Mouse (Mus musculus) spleen, adult 12 weeks (tissue): ENCODE results near the gene Sys1.

Experiments
- DNase-seq: peaks from one replicate; pipeline ENCODE4 v3.0.0; 2022; ENCODE audit warnings: low spot score

Sys1 gene

GRCm38 (mm10) chr2:164434681-164435080 is 22.1 kb upstream of the Sys1 start:
- DNase-seq, result no peak

- DNase-seq, result no peak
Measured at GRCm38 (mm10) chr2:164435216-164436090, 21.3 kb upstream of the Sys1 start.

- DNase-seq, result no peak
Measured at GRCm38 (mm10) chr2:164436215-164436913, 20.4 kb upstream of the Sys1 start.

GRCm38 (mm10) chr2:164436961-164437360 is 19.8 kb upstream of the Sys1 start:
- DNase-seq, result no peak

GRCm38 (mm10) chr2:164437710-164438109 is 19.1 kb upstream of the Sys1 start:
- DNase-seq, result no peak

GRCm38 (mm10) chr2:164438257-164438656 is 18.5 kb upstream of the Sys1 start:
- no peak for DNase-seq

GRCm38 (mm10) chr2:164439001-164439421 is 17.8 kb upstream of the Sys1 start:
- DNase-seq, result no peak

- no peak for DNase-seq
Measured at GRCm38 (mm10) chr2:164440314-164440713, 16.4 kb upstream of the Sys1 start.

- peak; percentile 40 for DNase-seq
Measured at GRCm38 (mm10) chr2:164441155-164441554, 15.6 kb upstream of the Sys1 start.

GRCm38 (mm10) chr2:164441731-164442130 is 15.0 kb upstream of the Sys1 start:
- DNase-seq, result no peak

- DNase-seq, result no peak
Measured at GRCm38 (mm10) chr2:164442315-164443050, 14.3 kb upstream of the Sys1 start.

- DNase-seq, result peak; percentile 22
Measured at GRCm38 (mm10) chr2:164443051-164443437, 13.7 kb upstream of the Sys1 start.

GRCm38 (mm10) chr2:164443460-164444000 is 13.2 kb upstream of the Sys1 start, which contains the start of gene Sdc4:
Sdc4 (minus strand) TSS chr2:164443887.
- no peak for DNase-seq

GRCm38 (mm10) chr2:164444701-164445100 is 12.1 kb upstream of the Sys1 start:
- DNase-seq, result no peak

GRCm38 (mm10) chr2:164445399-164446085 is 11.2 kb upstream of the Sys1 start:
- DNase-seq, result no peak

GRCm38 (mm10) chr2:164446086-164446469 is 10.7 kb upstream of the Sys1 start:
- DNase-seq, result no peak

GRCm38 (mm10) chr2:164448140-164448539 is 8.6 kb upstream of the Sys1 start:
- DNase-seq, result no peak

- no peak for DNase-seq
Measured at GRCm38 (mm10) chr2:164448921-164449320, 7.8 kb upstream of the Sys1 start.

- DNase-seq, result no peak
Measured at GRCm38 (mm10) chr2:164449341-164450042, 7.3 kb upstream of the Sys1 start.

- DNase-seq, result no peak
Measured at GRCm38 (mm10) chr2:164452000-164452676, 4.6 kb upstream of the Sys1 start.
